Comparison of ENCODE assay signal across 1 mouse cellular context in the genomic region with DNA sequence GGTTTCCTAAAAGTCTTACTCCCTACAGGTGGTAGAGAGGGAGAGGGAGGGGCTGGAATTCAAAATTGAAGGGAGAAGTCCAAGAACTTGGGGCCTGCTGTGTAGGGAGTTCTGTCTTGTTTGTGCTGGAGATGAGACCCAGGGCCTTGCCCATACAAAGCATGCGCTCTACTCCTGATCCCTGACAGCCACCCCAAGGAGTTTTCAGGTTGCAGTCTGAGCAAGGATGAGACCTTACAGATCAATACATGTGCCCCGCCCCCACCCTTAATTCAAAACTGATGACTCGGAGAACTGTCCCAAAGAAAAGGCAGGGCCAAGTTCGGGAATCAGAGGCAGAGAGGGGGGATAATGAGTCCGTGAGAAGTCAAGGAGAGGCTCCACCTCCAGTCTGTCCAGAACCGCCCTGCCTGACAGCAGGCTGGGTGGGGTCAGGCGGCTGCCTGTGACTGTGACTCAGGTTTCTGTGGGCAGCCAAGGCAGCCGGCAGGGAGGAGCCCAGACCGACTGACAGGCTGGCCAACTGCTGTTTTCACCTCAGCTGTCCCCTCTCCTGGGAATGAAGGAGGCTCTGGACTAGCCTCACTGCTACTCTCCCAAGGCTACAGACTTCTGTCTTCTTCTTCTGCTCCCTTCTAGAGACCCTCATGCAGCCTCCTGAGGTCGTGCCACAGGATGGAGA.
A peak's percentile ranks its signal among the peaks of the same experiment; 100 is the strongest.
TF ChIP-seq lines count a peak whose summit lies in the region.

No protein-coding gene starts in this region.

TF ChIP-seq in C2C12, 6 proteins besides CTCF, POLR2A, EP300 and RAD21 (continued from another document):
- TF ChIP-seq CEBPB (IDR thresholded peaks at IDR 0.05; ENCODE audit: low read depth) (no peak), MAX (IDR thresholded peaks at IDR 0.05) (peak; percentile 14)
TF ChIP-seq in C2C12: peak in this region for 2.
